Mouse (Mus musculus) MN1 (cell line): ENCODE data around the gene Ap1b1.

Experiments used
- DNase-seq: peaks from one replicate; pipeline ENCODE4 v3.0.0-alpha.2; 2016; ENCODE audit warnings: low spot score

Gene Ap1b1

GRCm38 (mm10) chr11:5035421-5035820 is 48.8 kb downstream of the Ap1b1 start:
- DNase-seq = no peak

GRCm38 (mm10) chr11:5037146-5037854 is 50.7 kb downstream of the Ap1b1 start:
- DNase-seq = peak; percentile 66

GRCm38 (mm10) chr11:5040585-5040984 is 54.0 kb downstream of the Ap1b1 start:
- DNase-seq = no peak

- no peak for DNase-seq
Observed at GRCm38 (mm10) chr11:5041144-5041780, 54.6 kb downstream of the Ap1b1 start.

- no peak for DNase-seq
Observed at GRCm38 (mm10) chr11:5042645-5043381, 56.2 kb downstream of the Ap1b1 start.

- no peak for DNase-seq
Observed at GRCm38 (mm10) chr11:5046321-5046926, 59.8 kb downstream of the Ap1b1 start.

GRCm38 (mm10) chr11:5051629-5052028 is 65.0 kb downstream of the Ap1b1 start:
- no peak for DNase-seq

- DNase-seq = no peak
Observed at GRCm38 (mm10) chr11:5052200-5052854, 65.7 kb downstream of the Ap1b1 start.

- no peak for DNase-seq
Observed at GRCm38 (mm10) chr11:5054151-5054550, 67.5 kb downstream of the Ap1b1 start.

- no peak for DNase-seq
Observed at GRCm38 (mm10) chr11:5054874-5055273, 68.2 kb downstream of the Ap1b1 start.

- DNase-seq = no peak
Observed at GRCm38 (mm10) chr11:5055945-5056938, 69.6 kb downstream of the Ap1b1 start.

GRCm38 (mm10) chr11:5057064-5057463 is 70.4 kb downstream of the Ap1b1 start:
- DNase-seq = no peak

GRCm38 (mm10) chr11:5057541-5057855 is 70.9 kb downstream of the Ap1b1 start:
- DNase-seq = no peak

GRCm38 (mm10) chr11:5057856-5058641 is 71.4 kb downstream of the Ap1b1 start, which contains the start of gene Rasl10a:
Gene Rasl10a (plus strand): TSS chr11:5058128.
- peak; percentile 67 for DNase-seq

- DNase-seq = no peak
Observed at GRCm38 (mm10) chr11:5058783-5059182, 72.2 kb downstream of the Ap1b1 start.

GRCm38 (mm10) chr11:5059230-5059629 is 72.6 kb downstream of the Ap1b1 start:
- no peak for DNase-seq

GRCm38 (mm10) chr11:5059704-5060156 is 73.1 kb downstream of the Ap1b1 start:
- no peak for DNase-seq

- DNase-seq = peak; percentile 81
Observed at GRCm38 (mm10) chr11:5060756-5061412, 74.3 kb downstream of the Ap1b1 start.

- peak; percentile 98 for DNase-seq
Observed at GRCm38 (mm10) chr11:5061413-5062139, 75.0 kb downstream of the Ap1b1 start.
